Mouse (Mus musculus) myocyte (in vitro differentiated cells): Measurements from ENCODE around the gene Scube1.

ENCODE experiments used
- CEBPB ChIP-seq: IDR thresholded peaks from 2 replicates; pipeline ENCODE4 v1.6.1; 2011; ENCODE audit warnings: mild to moderate bottlenecking, moderate library complexity; ENCODE audit not compliant: poor library complexity, insufficient read depth, severe bottlenecking
- POLR2A ChIP-seq: IDR thresholded peaks from one replicate; pipeline ENCODE4 v1.6.1; 2011; ENCODE audit warnings: low read depth, mild to moderate bottlenecking, control low read depth, moderate library complexity; ENCODE audit not compliant: insufficient read length
- TCF12 ChIP-seq: IDR thresholded peaks from one replicate; pipeline ENCODE4 v1.6.1; 2011; ENCODE audit warnings: mild to moderate bottlenecking, control low read depth; ENCODE audit not compliant: poor library complexity, insufficient read depth, severe bottlenecking
- USF1 ChIP-seq: IDR thresholded peaks from one replicate; pipeline ENCODE4 v1.6.1; 2011; ENCODE audit warnings: low read depth, mild to moderate bottlenecking, control low read depth, moderate library complexity

- TF ChIP-seq POLR2A (no peak), CEBPB (no peak), USF1 (no peak), TCF12 (no peak)
These were observed 38.2 kb downstream of the Scube1 start for GRCm38 (mm10) chr15:83686601-83687000.
